Mouse (Mus musculus) naive thymus-derived CD4-positive, alpha-beta T cell, adult 2 months (primary cell): ENCODE measurements around the gene Gm49387.

Source experiments
- DNase-seq: peaks from one replicate; pipeline ENCODE4 v3.0.0-alpha.2; 2011; ENCODE audit warnings: low read depth

The Gm49387 gene

GRCm38 (mm10) chr14:31662555-31663211 lies 22.0 kb upstream of the Gm49387 start:
- DNase-seq = peak; percentile 44

DNA sequence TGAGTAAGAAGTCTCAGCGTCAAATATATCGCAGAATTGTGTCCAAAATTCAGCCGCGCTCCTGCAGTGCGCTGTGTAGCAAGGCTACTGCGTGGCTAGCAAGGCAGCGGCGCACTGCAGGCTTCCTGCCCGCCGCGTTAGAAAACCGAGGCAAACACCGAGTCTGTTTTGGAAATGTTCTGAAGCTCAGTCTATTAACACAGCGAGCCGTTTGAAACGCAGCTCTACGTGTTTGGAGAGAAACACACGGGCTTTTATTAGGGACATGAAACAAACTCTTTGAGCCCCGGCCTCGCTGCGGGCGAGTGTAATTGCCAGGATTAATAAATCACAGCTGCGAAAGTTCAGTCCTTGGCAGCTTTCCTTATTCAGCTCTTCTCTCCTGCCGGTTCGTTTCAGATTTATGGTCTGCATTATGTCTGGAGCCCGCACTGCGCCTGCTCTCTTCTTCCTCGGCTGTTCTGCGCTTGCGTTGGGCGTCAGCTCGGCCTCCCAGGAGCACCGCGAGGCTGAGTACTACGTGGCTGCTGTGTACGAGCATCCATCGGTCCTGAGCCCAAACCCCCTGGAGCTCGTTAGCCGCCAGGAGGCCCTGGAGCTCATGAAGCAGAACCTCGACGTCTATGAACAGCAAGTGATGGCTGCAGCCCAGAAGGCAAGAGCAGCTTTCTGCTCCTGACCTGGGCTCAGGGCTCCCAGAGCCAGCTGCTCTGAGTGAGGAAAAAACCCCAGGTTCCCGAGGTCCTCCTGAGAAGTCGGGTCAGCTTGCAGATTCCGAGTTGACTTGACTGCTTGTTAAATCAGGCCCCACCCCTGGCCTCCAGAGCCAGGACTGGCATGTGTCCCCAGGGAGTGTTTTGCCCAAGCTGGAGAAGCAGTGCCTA lies 21.2 kb upstream of the Gm49387 start:
- peak; percentile 86 for DNase-seq

DNA sequence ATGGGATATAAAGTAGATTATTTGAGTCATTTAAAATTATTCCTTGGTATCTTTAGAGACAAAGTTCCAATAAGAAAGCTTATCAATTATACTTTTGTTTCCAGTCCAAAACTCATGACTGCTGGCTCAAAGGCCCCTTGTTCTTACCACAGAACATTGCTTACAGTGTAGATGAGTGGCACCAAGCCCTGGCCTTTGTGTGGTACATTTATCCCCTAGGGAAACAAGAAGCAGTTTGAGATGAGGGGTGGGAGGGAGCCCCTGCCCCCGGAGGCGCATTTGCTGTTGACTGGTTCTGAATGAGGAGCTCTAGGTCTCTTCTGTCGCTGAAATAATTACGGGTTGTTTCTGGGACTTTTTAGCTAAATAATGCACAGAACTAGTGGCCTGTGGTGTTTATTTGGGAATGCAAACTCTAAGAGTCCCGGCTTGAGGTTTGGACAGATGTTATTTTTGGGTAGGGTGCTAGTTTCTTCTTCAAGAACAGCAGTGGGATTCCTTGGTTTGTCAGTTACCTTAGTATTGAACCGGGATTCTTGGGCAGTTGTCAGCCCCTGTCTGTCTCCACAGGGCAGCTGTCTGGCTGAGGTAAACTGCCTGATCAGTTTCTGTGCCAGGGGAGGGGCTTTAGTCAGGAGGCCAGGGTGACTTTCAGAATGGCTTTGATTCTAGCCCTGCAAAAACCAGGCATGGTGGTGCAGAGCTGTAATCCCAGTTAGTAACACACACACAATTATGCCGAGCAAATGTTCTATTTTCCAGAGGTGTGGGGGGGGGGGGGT lies 19.8 kb upstream of the Gm49387 start:
- no peak for DNase-seq

- DNase-seq = no peak
These were observed 19.0 kb upstream of the Gm49387 start for GRCm38 (mm10) chr14:31659501-31660181.

DNA sequence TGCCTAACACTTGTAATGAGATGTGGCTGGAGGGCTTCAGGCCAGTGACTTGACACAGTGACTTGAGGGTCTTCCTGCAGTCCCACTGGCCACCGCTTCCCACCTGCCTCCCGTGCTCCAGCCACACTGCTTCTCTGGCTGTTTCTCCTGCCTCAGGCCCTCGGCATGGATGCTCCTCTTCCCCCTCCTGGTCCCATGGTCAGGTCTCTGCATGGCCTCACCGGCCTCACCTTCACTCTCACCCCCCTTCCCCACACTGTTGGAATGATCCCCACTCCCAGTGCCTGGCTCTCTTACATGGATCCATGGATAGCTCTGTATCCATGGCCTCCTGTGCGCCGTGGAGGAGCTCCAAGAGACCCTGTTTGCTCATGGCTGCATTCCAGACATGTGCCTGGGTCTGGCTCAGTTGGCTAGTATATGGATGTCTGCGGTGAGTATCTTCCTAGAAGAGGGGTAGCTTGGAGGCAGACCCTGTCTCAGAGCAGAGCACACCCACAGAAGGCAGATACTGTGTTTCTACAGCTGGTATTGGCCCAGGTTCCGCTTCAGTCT lies 17.5 kb upstream of the Gm49387 start:
- no peak for DNase-seq

- DNase-seq = peak; percentile 86
These were observed 16.4 kb upstream of the Gm49387 start for GRCm38 (mm10) chr14:31656857-31657645.

DNA sequence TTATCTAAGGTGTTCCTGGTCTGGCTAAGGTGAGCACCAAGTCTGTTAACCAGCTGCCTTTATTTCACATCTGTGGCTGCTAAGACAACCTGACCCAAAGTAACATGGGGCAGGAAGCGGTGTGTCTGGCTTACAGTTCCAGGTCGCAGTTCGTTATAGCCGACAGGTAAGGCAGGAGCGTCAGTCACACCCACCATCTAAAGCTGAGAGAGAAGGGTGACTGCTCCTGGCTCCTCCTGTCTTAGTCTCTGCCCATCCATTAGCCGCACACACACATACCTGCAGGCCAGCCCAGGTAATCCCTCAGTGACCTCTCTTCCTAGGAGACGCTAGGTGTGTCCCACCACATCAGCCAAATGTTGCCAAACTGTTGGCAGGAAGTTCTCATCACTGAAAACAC lies 15.7 kb upstream of the Gm49387 start:
- DNase-seq = no peak

GRCm38 (mm10) chr14:31655406-31655805 lies 14.7 kb upstream of the Gm49387 start:
- DNase-seq = no peak

GRCm38 (mm10) chr14:31654816-31655215 lies 14.1 kb upstream of the Gm49387 start:
- no peak for DNase-seq

- DNase-seq = no peak
These were observed 12.6 kb upstream of the Gm49387 start for GRCm38 (mm10) chr14:31653101-31653875.

DNA sequence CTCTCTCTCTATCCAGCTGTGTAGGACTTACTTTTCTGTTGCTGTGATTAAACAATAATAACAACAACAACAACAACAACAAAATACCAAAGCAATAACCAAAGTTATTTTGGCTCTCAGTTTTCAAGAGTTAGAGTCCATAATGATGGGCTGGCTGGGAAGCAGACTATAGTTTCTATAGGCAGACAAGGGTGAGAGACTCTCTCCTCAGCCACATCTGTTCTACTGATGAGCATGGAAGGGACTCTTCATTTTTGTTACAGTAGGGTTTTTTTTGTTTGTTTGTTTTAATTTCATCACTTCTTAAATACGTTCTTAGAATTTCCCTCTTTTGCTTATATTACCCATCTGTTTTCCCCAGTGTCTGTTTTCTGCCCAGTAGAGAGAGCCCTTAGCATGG lies 11.9 kb upstream of the Gm49387 start:
- no peak for DNase-seq

DNA sequence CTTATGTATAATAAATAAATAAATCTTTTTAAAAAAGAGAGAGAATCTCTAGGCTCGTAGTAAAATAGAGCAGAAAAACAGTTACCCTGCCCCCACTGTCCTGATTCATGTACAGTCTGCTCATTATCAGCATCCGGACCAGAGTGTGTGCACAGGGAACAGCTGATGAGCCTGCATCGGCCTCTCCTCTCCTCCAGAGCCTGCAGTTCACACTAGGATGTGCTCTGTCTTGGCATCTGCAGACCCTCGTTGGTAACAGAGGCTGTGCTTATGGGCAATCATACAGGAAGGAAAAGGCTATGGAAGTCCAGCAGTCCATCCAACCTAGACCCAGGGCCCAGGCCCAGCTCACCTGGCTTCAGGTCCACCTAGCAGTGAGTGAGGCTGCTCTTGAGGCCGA lies 11.4 kb upstream of the Gm49387 start:
- no peak for DNase-seq

DNA sequence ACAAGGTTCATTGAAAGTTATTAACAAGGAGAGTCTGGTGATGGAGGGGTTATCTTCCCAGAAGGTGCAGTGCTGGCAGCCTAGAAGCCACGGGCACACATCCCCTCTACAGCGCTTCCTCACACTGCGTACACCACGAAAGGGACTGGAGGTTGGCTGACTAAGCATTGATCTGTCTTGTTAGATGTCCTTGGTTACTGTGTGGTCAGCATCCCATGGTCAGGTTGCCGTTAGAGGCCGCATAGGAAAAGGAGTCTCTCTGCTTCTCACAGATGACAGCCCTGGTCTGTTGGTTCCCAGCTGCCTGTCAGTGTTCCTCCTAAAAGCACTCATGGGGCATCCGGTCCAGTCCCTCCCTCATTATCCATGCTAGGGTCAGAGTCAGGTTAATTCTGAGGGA lies 10.5 kb upstream of the Gm49387 start:
- no peak for DNase-seq

DNA sequence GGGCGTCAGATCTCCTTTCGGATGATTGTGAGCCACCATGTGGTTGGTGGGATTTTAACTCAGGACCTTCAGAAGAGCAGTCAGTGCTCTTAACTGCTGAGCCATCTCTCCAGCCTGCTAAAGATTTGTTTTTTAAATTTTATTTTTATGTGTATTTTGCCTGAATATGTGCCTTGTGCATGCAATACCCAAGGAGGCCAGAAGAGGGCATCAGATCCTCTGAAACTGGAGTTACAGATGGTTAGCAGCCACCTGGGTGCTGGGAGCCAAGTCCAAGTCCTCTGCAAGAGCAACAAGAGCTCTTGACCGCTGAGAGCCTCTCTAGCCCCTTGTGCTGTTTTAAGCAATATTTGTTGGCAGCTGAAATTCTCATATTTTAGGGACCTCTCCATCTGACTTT lies 9.7 kb upstream of the Gm49387 start:
- DNase-seq = no peak

- DNase-seq = no peak
These were observed 7.3 kb upstream of the Gm49387 start for GRCm38 (mm10) chr14:31647991-31648390.

DNA sequence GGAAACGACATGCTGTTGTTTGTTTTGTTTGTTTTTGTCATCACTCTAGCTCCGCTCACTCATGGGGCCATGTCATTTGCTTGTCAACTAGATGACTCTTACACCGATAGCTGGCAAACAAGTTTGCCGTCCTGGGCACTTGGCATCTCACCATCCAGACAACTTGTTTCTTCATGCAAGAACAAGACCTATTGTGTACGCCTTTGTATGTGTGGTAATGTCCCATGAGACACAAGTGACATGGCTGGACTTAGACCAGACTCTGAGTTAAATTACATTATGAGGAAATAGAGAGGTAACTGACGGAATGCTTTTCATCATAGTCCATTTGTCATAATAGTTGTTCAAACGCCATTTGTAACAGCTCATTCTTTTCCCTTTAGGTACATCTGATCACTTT lies 5.2 kb upstream of the Gm49387 start:
- DNase-seq = no peak

DNA sequence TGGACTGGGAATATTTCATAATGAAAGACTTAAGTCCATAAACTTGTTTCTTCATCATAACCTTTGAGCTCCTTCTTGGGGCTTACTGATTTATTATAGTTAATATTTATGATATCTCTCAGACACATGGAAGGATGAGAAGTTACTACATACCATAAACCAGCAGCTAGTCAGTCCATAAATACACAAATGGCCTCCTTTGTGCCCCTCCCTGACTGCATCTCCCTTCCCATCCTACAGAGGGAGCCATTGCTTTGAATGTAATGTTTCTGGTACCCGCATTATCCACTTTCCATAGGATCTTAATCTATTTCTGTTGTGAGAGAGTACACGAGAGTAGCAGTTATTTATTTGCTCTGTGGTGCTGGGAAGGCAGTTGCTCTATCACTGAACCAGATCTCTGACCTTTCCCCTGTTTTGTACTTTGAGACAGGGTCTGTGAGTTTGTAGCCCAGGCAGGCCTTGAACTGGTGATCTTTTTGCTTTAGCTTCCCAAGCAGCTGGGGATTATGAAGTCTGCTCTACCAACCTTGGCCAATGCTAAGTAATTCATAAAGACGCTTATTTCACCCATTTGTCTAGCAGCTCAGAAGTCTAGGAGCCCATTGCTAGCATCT lies 4.4 kb upstream of the Gm49387 start:
- DNase-seq = peak; percentile 54

DNA sequence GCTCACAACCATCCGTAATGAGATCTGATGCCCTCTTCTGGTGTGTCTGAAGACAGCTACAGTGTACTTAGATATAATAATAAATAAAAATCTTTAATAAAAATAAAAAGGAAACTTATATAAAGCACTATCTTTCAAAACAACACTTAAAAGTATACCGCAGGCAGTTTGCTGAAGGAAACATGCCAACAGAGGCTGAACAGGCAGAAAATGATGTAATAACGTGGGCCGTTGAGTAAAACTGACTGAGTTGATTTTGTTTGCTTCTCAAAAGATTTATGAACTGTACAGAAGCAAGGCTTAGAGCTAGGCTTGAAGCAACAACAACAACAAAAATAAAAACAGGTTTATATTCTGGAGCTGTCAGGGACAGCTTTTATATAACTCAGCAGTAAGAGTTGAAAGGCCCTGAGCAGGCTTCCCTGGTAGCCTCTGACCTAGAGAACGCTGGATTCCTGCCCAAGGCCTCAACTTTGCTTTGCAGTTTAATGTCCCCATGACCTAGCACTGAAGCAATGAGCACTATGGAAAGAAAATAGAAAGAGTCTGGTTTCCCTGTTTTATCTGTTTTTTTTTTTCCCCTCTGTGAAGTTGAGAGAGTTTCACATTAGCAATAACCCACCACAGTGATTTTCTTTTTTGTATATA lies 3.6 kb upstream of the Gm49387 start:
- DNase-seq = no peak

GRCm38 (mm10) chr14:31641506-31642155 lies 953 bp upstream of the Gm49387 start:
- no peak for DNase-seq
